Mouse (Mus musculus) stomach, embryonic 15.5 days (tissue): ENCODE results near the gene Gspt1. TPM values are rescaled to one million over a fixed set of nuclear protein-coding genes. Genes with fewer than 3 reads are reported as not detected.
"Not testable (repeated sequence)": the region's sequence is repeated elsewhere in the genome, so short reads cannot be mapped to it uniquely, and the experiment has no call there.

Source experiments
- ATAC-seq: fragments of 200-750 bp; cut with Nextera tagmentation; 2 replicates; pipeline ENCODE4 v1.8.0; 2017; ENCODE audit warnings: low read depth, moderate number of reproducible peaks, moderate TSS enrichment; ENCODE audit not compliant: insufficient read depth, low FRiP score
- H3K27ac ChIP-seq: fragments of 300-500 bp; sonication (generic); 2 replicates; pipeline ENCODE4 v1.5.1; 2015; ENCODE audit warnings: mild to moderate bottlenecking, inconsistent platforms
- H3K27me3 ChIP-seq: fragments of 300-500 bp; sonication (generic); replicated peaks from 2 replicates; pipeline ENCODE4 v1.6.1; 2015; ENCODE audit warnings: inconsistent platforms
- H3K36me3 ChIP-seq: fragments of 300-500 bp; sonication (generic); 2 replicates; pipeline ENCODE4 v1.6.1; 2015; ENCODE audit warnings: inconsistent platforms
- H3K4me1 ChIP-seq: fragments of 300-500 bp; sonication (generic); 2 replicates; pipeline ENCODE4 v1.6.1; 2015; ENCODE audit warnings: inconsistent platforms
- H3K4me2 ChIP-seq: fragments of 300-500 bp; sonication (generic); 2 replicates; pipeline ENCODE4 v1.6.1; 2015; ENCODE audit warnings: mild to moderate bottlenecking, inconsistent platforms
- H3K4me3 ChIP-seq: fragments of 300-500 bp; sonication (generic); replicated peaks from 2 replicates; pipeline ENCODE4 v1.5.1; 2015; ENCODE audit warnings: inconsistent platforms
- H3K9ac ChIP-seq: fragments of 300-500 bp; sonication (generic); 2 replicates; pipeline ENCODE4 v1.6.1; 2015; ENCODE audit warnings: inconsistent platforms
- H3K9me3 ChIP-seq: fragments of 300-500 bp; sonication (generic); 2 replicates; pipeline ENCODE4 v1.6.1; 2016; ENCODE audit warnings: inconsistent platforms
- WGBS: fragments of 180-500 bp; shearing (Covaris S2); methylation state at CpG from one replicate; pipeline ENCODE4 v1.1.7; 2015; 5-methylcytosine and 5-hydroxymethylcytosine counted together
- polyA plus RNA-seq: library from polyadenylated mRNA; unstranded; fragments of >200 nt; fragmentation: Nextera tagmentation; extraction: Ambion mirVana; gene quantifications from 2 replicates; pipeline ENCODE4 v1.2.1, GENCODE M21; 2015

The Gspt1 gene
- polyA plus RNA-seq, result 72.1 and 77.8 TPM in 2 replicates

DNA sequence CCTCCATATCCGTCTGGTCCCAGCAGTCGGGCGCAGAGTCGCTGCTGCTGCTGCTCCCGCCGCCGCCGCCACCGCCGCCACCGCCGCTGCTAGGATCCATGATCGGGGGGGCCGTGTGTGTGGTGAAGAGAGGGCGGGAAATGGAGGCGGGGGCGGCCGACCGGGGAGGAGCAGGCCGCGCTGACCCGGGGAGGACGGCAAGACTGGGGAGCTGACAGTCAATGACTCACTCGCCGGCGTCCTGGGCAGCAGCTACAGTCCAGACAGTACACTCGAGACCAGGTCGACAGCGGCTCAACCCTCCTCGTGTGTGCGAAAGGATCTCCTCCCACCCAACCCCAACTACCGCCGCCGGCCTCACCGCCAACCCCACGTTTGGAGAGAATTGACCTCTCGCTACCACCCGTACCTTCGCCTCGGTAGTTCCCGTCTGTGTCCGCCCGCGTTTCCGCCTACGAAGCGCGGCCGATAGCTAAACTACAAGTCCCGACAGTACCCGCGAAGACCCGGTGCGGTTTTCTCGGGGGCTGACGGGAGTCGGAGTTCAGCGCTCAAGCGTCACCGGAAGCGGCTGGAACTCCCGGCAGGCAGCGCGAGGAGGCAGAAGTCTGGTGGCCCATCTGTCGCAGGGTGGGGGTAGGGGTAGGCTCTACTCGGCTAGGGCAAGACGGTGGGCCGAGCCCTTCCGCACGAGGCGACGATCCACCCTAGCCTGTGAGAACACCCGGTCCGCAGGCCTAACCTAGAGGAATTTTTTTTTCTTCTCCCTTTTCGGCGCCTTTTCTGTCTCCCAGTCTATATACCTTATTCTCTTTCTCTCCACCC, at the start of gene Gspt1:
TSS of gene Gspt1 (minus strand) at position 428 of the 825 bp plus-strand sequence.
- no peaks in the 10 kb centered on the region for H3K36me3 ChIP-seq
- H3K27me3 ChIP-seq, result no peaks in the 10 kb centered on the region
- peak within 1 kb of the TSS; percentile 71 for H3K4me2 ChIP-seq
- H3K4me1 ChIP-seq, result peaks cover 6% of the 10 kb centered on the region; the same call in 1 of the 2 replicates
- H3K4me3 ChIP-seq, result peak within 1 kb of the TSS; percentile 99
- peak; percentile 97 for ATAC-seq
- H3K27ac ChIP-seq, result peak within 1 kb of the TSS; percentile 95
- peak within 1 kb of the TSS; percentile 94 for H3K9ac ChIP-seq
- H3K9me3 ChIP-seq, result no peaks in the 10 kb centered on the region
- WGBS, result under 1% methylated on average over 72 of the region's 76 CpGs

DNA sequence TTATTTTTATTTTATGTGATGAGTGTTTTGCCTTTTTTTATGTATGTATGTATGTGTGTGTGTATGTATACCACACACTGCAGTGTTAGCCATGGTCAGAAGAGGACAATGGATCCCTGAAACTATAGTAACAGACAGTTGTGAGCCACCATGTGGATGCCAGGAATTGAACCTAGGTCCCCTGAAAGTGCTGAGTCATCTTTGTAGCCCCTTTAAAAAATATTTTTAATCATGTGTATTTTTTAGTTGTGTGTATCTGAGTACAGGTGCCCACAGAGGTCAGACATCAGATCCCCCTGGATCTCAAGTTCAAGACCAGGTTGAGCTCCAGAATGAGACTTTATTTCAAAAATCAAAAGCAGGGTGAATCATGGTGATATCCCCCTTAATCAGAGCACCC, 49.6 kb upstream of the Gspt1 start:
- Histone ChIP-seq H3K9me3 (no peaks in the 10 kb centered on the region), H3K4me2 (no peak overlapping the region), H3K27ac (no peak overlapping the region), H3K4me3 (no peak overlapping the region), H3K36me3 (no peaks in the 10 kb centered on the region), H3K4me1 (no peaks in the 10 kb centered on the region), H3K9ac (no peak overlapping the region), H3K27me3 (no peaks in the 10 kb centered on the region)
- ATAC-seq, result no peak

DNA sequence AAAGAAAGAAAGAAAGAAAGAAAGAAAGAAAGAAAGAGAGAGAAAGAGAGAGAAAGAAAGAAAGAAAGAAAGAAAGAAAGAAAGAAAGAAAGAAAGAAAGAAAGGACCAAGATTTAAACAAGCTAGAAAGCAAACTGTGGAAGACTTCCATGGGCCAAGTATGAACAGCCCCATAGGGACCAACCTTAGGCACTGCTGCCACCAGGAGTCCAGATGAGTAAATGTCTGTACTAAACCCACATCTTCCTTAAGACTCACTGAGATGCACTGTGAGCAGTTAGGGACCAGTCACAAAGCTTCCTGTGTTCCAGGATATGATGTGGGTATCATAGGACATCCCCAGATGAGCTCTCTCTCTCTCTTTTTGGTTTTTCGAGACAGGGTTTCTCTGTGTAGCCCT, 43.6 kb upstream of the Gspt1 start:
- H3K4me3 ChIP-seq, H3K4me1 ChIP-seq, H3K27me3 ChIP-seq, H3K9ac ChIP-seq, H3K27ac ChIP-seq, H3K36me3 ChIP-seq, H3K9me3 ChIP-seq, ATAC-seq, H3K4me2 ChIP-seq: not testable (repeated sequence)
- 59% methylated on average over 1 of the region's 1 CpGs for WGBS

DNA sequence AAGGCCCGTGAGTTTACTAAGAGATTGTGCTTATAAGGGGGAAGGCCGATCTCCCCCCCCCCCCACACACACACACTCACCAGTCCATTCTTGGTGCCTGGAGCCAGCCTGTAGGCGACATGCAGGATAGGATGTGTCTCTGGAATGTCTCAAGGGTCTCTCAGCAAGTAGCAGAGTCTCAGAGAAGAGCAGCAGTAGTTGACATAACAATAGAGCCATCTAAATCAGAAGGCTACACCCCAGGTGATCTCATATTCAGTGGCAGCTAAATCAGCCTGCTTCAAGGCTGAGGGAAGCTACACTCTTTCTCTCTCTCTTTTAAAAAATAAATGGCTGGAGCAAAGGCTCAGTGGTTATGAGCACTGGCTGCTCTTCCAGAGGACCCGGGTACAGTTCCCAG, 41.5 kb upstream of the Gspt1 start:
- H3K27me3 ChIP-seq, H3K9ac ChIP-seq, H3K4me1 ChIP-seq, ATAC-seq, H3K4me2 ChIP-seq, H3K36me3 ChIP-seq, H3K9me3 ChIP-seq, H3K27ac ChIP-seq, H3K4me3 ChIP-seq: not testable (repeated sequence)
- WGBS, result 78% methylated on average over 4 of the region's 4 CpGs

DNA sequence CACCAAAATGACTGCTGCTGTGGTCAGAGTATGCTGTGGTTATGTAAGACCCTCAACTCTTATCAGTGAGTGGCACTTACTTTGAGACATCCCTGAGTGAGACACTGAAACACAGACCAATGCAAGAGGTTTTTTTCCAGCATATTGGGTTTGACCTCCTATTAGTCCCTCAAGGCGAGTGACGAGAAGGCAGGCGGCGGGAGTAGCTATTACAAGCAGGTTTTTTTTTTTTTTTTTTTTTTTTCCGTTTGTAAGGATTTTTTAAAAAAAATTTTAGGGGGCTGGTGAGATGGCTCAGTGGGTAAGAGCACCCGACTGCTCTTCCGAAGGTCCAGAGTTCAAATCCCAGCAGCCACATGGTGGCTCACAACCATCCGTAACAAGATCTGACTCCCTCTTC, 34.7 kb upstream of the Gspt1 start:
- not testable (repeated sequence) for H3K4me1 ChIP-seq, H3K9me3 ChIP-seq, H3K27me3 ChIP-seq, H3K4me3 ChIP-seq, H3K4me2 ChIP-seq, H3K9ac ChIP-seq, H3K27ac ChIP-seq, ATAC-seq, H3K36me3 ChIP-seq
- 89% methylated on average over 8 of the region's 8 CpGs for WGBS

DNA sequence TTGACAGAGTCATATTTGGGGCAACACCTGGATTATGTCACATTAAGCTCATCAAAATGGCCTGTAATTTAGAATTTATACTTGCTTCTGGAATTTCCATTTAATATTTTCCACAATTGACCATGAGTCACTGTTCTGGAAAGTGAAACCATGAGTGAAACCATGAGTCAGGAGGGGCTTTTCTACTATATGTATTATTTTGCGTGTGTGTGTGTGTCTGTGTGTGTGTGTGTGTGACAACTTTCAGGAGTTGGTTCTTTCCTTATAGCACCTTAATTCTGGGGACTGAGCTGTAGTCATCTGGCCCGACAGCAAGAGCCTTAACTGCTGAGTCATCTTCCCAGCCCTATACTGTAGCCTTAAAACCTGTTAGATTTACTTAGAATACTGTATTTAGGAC, 31.8 kb upstream of the Gspt1 start:
- Histone ChIP-seq H3K4me1 (no peaks in the 10 kb centered on the region), H3K27me3 (no peaks in the 10 kb centered on the region), H3K27ac (no peak overlapping the region), H3K9me3 (no peaks in the 10 kb centered on the region), H3K36me3 (no peaks in the 10 kb centered on the region), H3K4me3 (no peak overlapping the region), H3K9ac (no peak overlapping the region), H3K4me2 (no peak overlapping the region)
- ATAC-seq, result no peak
- WGBS, result 89% methylated on average over 2 of the region's 2 CpGs

DNA sequence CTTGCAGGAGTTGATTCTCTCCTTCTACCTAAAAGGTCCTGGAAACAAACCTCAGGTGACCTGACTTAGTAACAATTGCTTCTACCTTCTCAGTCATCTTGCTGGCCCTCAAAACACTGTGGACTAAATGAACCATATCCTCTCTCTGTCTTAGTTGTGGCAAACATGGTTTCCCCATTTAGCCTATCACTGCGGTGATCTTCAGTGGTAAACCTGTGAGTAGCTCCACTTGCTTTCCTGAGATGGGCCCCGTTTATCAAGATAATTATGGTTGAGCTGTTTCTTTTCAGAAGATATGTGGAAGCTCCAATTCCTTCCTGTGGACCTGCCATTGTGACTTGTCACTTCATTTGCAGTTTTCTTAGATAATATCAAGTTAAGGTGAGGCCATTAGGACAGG, 30.8 kb upstream of the Gspt1 start:
- H3K9ac ChIP-seq, result no peak overlapping the region
- ATAC-seq, result no peak
- no peak overlapping the region for H3K27ac ChIP-seq
- H3K9me3 ChIP-seq, result no peaks in the 10 kb centered on the region
- WGBS, result 87% methylated on average over 2 of the region's 2 CpGs
- H3K4me2 ChIP-seq, result no peak overlapping the region
- no peaks in the 10 kb centered on the region for H3K27me3 ChIP-seq
- no peaks in the 10 kb centered on the region for H3K36me3 ChIP-seq
- H3K4me1 ChIP-seq, result no peaks in the 10 kb centered on the region
- no peak overlapping the region for H3K4me3 ChIP-seq

DNA sequence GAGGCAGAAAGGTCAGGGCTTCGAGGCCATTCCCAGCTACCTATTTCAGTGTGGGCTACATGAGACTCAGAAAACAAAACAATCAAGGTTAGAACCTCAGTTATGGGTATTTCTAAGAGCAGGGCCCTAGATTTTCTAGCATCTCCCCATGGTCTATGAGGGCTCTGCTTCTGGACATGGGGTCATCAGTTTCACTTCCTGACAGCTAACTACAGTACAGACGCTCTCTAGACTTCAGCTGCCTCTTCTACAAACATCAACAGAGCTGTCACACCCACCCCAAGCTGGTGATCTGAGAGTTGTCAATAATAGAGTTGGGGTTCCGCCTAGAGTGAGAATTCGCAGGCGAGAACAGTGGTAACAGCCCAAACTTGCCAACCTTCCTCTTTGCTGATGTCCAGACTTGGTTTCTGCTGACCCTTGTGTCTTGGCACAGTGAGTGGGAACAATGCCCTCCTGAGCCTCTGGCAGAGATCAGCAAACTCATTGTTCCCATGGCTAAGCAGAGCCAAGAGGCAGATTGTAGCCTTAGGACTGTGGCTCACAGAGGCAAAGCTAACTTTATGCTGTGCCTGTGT, 28.6 kb upstream of the Gspt1 start:
- no peaks in the 10 kb centered on the region for H3K9me3 ChIP-seq
- H3K4me3 ChIP-seq, result no peak overlapping the region
- H3K9ac ChIP-seq, result no peak overlapping the region
- no peaks in the 10 kb centered on the region for H3K27me3 ChIP-seq
- no peak overlapping the region for H3K27ac ChIP-seq
- H3K36me3 ChIP-seq, result no peaks in the 10 kb centered on the region
- no peaks in the 10 kb centered on the region for H3K4me1 ChIP-seq
- no peak overlapping the region for H3K4me2 ChIP-seq
- 81% methylated on average over 5 of the region's 5 CpGs for WGBS
- no peak for ATAC-seq

DNA sequence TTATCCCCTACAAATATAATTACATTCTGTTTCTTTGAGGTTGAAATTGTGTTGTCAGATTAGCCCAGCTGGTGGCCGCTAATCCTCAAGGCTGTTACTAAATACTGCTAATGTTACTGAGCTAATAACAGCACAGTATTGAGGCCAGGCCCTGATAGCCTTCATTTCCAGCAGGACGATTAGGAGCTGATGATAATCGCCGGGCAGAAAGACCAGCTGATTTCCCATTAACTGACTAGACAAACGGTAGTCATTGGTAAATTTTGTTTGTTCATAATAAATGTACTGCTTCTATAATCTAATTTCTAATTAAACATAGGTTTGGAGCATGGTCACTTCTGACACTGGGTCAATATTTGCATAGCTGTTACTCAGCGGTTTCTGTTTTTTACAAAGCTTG, 24.7 kb upstream of the Gspt1 start:
- no peak overlapping the region for H3K4me2 ChIP-seq
- 58% methylated on average over 6 of the region's 6 CpGs for WGBS
- H3K27ac ChIP-seq, result no peak overlapping the region
- no peak overlapping the region for H3K9ac ChIP-seq
- H3K36me3 ChIP-seq, result no peaks in the 10 kb centered on the region
- no peak for ATAC-seq
- no peak overlapping the region for H3K4me3 ChIP-seq
- H3K4me1 ChIP-seq, result no peaks in the 10 kb centered on the region
- H3K9me3 ChIP-seq, result no peaks in the 10 kb centered on the region
- no peaks in the 10 kb centered on the region for H3K27me3 ChIP-seq

DNA sequence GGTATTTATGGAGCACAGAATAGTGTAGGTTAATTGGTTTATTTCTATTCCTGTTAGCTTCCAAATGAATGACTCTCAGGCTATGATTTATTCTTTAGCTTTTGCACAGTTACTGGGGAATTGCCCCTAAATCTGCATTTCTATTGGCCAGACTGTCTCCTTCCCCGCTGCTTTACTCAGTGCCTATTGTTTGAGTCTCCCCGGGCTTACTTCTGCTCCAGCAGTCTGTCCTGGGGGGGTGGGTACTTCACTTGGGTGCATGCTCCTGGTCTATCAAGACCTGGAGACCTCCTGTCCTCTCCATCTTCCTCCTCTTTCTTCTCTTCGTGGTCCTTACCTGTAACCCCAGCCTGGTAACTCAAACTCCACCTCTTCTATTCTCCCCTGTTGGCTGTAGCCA, 22.8 kb upstream of the Gspt1 start:
- no peak for ATAC-seq
- H3K4me1 ChIP-seq, result no peaks in the 10 kb centered on the region
- H3K9me3 ChIP-seq, result no peaks in the 10 kb centered on the region
- H3K4me3 ChIP-seq, result no peak overlapping the region
- 64% methylated on average over 3 of the region's 3 CpGs for WGBS
- H3K9ac ChIP-seq, result no peak overlapping the region
- no peak overlapping the region for H3K27ac ChIP-seq
- no peaks in the 10 kb centered on the region for H3K27me3 ChIP-seq
- no peaks in the 10 kb centered on the region for H3K36me3 ChIP-seq
- no peak overlapping the region for H3K4me2 ChIP-seq

DNA sequence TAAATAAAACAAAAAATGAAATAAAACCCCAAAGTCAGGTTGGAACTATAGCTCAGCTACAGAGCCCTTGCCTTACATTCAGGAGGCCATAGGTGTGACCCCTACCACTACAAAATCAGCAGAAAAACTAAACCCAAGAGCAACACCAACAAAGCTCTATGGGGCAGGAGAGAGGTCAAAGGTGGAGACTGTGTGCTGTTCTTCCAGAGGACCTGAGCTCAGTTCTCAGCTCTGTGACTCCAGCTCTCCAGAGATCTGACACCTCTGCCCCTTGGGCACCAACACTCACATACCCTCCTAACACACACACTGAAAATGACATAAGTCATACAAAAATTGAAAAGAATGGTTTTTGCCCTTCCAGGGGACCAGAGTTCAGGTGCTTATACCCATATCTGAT, 16.9 kb upstream of the Gspt1 start:
- H3K4me2 ChIP-seq, result no peak overlapping the region
- no peaks in the 10 kb centered on the region for H3K27me3 ChIP-seq
- no peak for ATAC-seq
- no peak overlapping the region for H3K27ac ChIP-seq
- no peaks in the 10 kb centered on the region for H3K36me3 ChIP-seq
- H3K9me3 ChIP-seq, result no peaks in the 10 kb centered on the region
- no peaks in the 10 kb centered on the region for H3K4me1 ChIP-seq
- H3K9ac ChIP-seq, result no peak overlapping the region
- no peak overlapping the region for H3K4me3 ChIP-seq

DNA sequence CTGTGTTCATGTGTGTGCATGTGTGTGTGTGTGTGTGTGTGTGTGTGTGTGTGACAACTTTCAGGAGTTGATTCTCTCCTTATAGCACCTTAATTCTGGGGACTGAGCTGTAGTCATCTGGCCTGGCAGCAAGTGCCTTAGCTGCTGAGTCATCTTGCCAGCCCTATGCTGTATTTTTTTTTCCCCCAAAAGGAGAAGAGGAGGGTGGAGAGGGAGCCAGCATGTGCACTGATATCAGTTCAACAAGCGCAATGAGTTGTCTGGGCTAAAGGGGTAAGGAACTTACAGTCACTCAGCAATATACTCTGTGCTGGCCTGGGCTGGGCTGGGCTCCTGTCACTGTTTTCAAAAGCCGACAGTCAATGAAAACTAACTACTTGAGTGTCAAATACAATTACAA, 16.5 kb upstream of the Gspt1 start:
- no peak overlapping the region for H3K4me2 ChIP-seq
- ATAC-seq, result peak; percentile 78; the same call in 1 of the 2 replicates
- H3K27me3 ChIP-seq, result no peaks in the 10 kb centered on the region
- H3K9ac ChIP-seq, result no peak overlapping the region
- WGBS, result 51% methylated on average over 2 of the region's 2 CpGs
- H3K36me3 ChIP-seq, result no peaks in the 10 kb centered on the region
- H3K27ac ChIP-seq, result no peak overlapping the region
- no peaks in the 10 kb centered on the region for H3K4me1 ChIP-seq
- H3K4me3 ChIP-seq, result no peak overlapping the region
- no peaks in the 10 kb centered on the region for H3K9me3 ChIP-seq
